Mouse (Mus musculus): ENCODE results near the gene Cd4.

GRCm38 (mm10) chr6:124881821-124882220 is 6.2 kb downstream of the Cd4 start:
- TF ChIP-seq CTCF (conservative IDR thresholded peaks at IDR 0.05 in 1 of 2, IDR thresholded peaks at IDR 0.05 in 1 of 2; ENCODE audit: low read depth in 2 of 2, low read length in 2 of 2): no peak
- TF ChIP-seq ELF1 (IDR thresholded peaks at IDR 0.05; ENCODE audit: low read depth, low read length): no peak
- TF ChIP-seq PAX5 (IDR thresholded peaks at IDR 0.05; ENCODE audit: low read length): no peak
- TF ChIP-seq USF1 (IDR thresholded peaks at IDR 0.05; ENCODE audit: low read depth, low read length): no peak
- TF ChIP-seq TCF12 (IDR thresholded peaks at IDR 0.05; ENCODE audit: low read depth, low read length): no peak
- TF ChIP-seq CHD1 (IDR thresholded peaks at IDR 0.05; ENCODE audit: low read depth, low read length): no peak
- no peak for TF ChIP-seq ZC3H11A (IDR thresholded peaks at IDR 0.05; ENCODE audit: low read depth, low read length)
- no peak for TF ChIP-seq ZKSCAN1 (IDR thresholded peaks at IDR 0.05; ENCODE audit: borderline replicate concordance, low read depth, low read length)
- TF ChIP-seq SIN3A (IDR thresholded peaks at IDR 0.05; ENCODE audit: low read length): no peak
- no peak for TF ChIP-seq POLR2A (IDR thresholded peaks at IDR 0.05; ENCODE audit: low read depth, low read length)
- no peak for TF ChIP-seq MAZ (IDR thresholded peaks at IDR 0.05; ENCODE audit: low read depth, low read length)
- TF ChIP-seq GABPA (IDR thresholded peaks at IDR 0.05; ENCODE audit: insufficient replicate concordance, low read depth, low read length): no peak
- no peak for TF ChIP-seq MAX (IDR thresholded peaks at IDR 0.05; ENCODE audit: low read length)
